Comparison of ENCODE assay signal across 19 mouse cellular contexts in genomic region chr1:180037461-180037860, GRCm38 (mm10).
DNase-seq lines count a peak whose midpoint lies in the region; ATAC-seq and TF ChIP-seq lines count a peak whose summit lies in the region.
"Had no signal": no experiment of that assay in that cellular context is flagged by ENCODE, and none has a peak within 500 bp of the region (broad histone marks: within the 10 kb centered on the region; RNA-seq: fewer than 3 reads in every experiment).

No protein-coding gene starts in this region.

- H3K36me3 ChIP-seq in MEL (ENCODE audit: control insufficient read depth in 1 of 2, insufficient read depth in 2 of 2, low read length in 2 of 2), result peaks cover 0 to 5% of the 10 kb centered on the region in 2 experiments; a peak in 2 of 4 replicates
- H3K36me3 ChIP-seq: embryonic facial prominence, embryonic 13.5 days; forebrain, embryonic 15.5 days; midbrain, embryonic 12.5 days; neural tube, embryonic 12.5 days had no signal

- H3K9ac ChIP-seq in MEL (ENCODE audit: control insufficient read depth, low read depth, low read length, poor library complexity, severe bottlenecking), result no peak overlapping the region
- H3K9ac ChIP-seq: embryonic facial prominence, embryonic 13.5 days; forebrain, embryonic 15.5 days; heart, embryonic 12.5 days; hindbrain, embryonic 14.5 days; liver, postnatal 0 days; midbrain, embryonic 12.5 days; neural tube, embryonic 12.5 days had no signal

- TF ChIP-seq EP300 in MEL (IDR thresholded peaks at IDR 0.05; ENCODE audit: low read depth in 1 of 2, low read length in 2 of 2), result no peak

- H3K27me3 ChIP-seq in MEL (ENCODE audit: control insufficient read depth in 1 of 2, insufficient read depth in 2 of 2, low read length in 2 of 2), result no peaks in the 10 kb centered on the region
- H3K27me3 ChIP-seq: embryonic facial prominence, embryonic 13.5 days; forebrain, embryonic 15.5 days; heart, embryonic 12.5 days; midbrain, embryonic 12.5 days; neural tube, embryonic 12.5 days had no signal

- ATAC-seq in cerebellum, adult (ENCODE audit: insufficient number of reproducible peaks, low FRiP score, low TSS enrichment), result no peak
- ATAC-seq: forebrain, embryonic 15.5 days; liver, postnatal 0 days had no signal

- H3K9me3 ChIP-seq in MEL (replicated peaks; ENCODE audit: insufficient read depth, low read length), result no peaks in the 10 kb centered on the region
- H3K9me3 ChIP-seq: embryonic facial prominence, embryonic 13.5 days; forebrain, embryonic 15.5 days; heart, embryonic 12.5 days; midbrain, embryonic 12.5 days; neural tube, embryonic 12.5 days had no signal

- no peak for TF ChIP-seq POLR2A in MEL (IDR thresholded peaks at IDR 0.05; ENCODE audit: control insufficient read depth in 1 of 2, insufficient read depth in 1 of 2, low read depth in 1 of 2, low read length in 2 of 2, poor library complexity in 1 of 2)

- H3K4me1 ChIP-seq in MEL (ENCODE audit: control insufficient read depth in 1 of 2, insufficient read depth in 2 of 2, low read length in 2 of 2), result peaks cover 0 to 2% of the 10 kb centered on the region in 2 experiments; a peak in 1 of 4 replicates
- H3K4me1 ChIP-seq: embryonic facial prominence, embryonic 13.5 days; heart, embryonic 12.5 days; midbrain, embryonic 12.5 days; neural tube, embryonic 12.5 days had no signal

- no peaks in the 10 kb centered on the region for H3K79me2 ChIP-seq in MEL (ENCODE audit: control insufficient read depth, insufficient read depth, low read length, poor library complexity)

- no peak overlapping the region for H3K27ac ChIP-seq in MEL (ENCODE audit: control insufficient read depth, low read depth, low read length)
- no peak overlapping the region for H3K27ac ChIP-seq in layer of hippocampus, adult 2 months
- H3K27ac ChIP-seq: embryonic facial prominence, embryonic 13.5 days; forebrain, embryonic 15.5 days; hindbrain, embryonic 14.5 days; midbrain, embryonic 12.5 days; neural tube, embryonic 12.5 days had no signal

- no peak for TF ChIP-seq CTCF in MEL (IDR thresholded peaks at IDR 0.05 in 2 of 3, conservative IDR thresholded peaks at IDR 0.05 in 1 of 3; ENCODE audit: control insufficient read depth in 1 of 3, insufficient read depth in 1 of 3, low read depth in 2 of 3, low read length in 3 of 3, poor library complexity in 1 of 3, severe bottlenecking in 1 of 3)
- no peak for TF ChIP-seq CTCF in layer of hippocampus, adult 2 months (conservative IDR thresholded peaks at IDR 0.05)

- TF ChIP-seq RAD21 in MEL (IDR thresholded peaks at IDR 0.05; ENCODE audit: low read depth, low read length), result no peak

- H3K4me3 ChIP-seq in MEL (ENCODE audit: control insufficient read depth in 1 of 2, insufficient read depth in 1 of 2, low read depth in 2 of 2, low read length in 2 of 2), result no peak overlapping the region
- no peak overlapping the region for H3K4me3 ChIP-seq in layer of hippocampus, adult 2 months
- H3K4me3 ChIP-seq: embryonic facial prominence, embryonic 13.5 days; forebrain, embryonic 15.5 days; heart, embryonic 12.5 days; midbrain, embryonic 12.5 days; neural tube, embryonic 12.5 days had no signal

- DNase-seq in layer of hippocampus, adult 18-20 months (ENCODE audit: low spot score in 2 of 2), result peak; percentile 67 to 85
- DNase-seq in layer of hippocampus, postnatal 10 days (ENCODE audit: low spot score in 2 of 2), result no peak
- peak; percentile 31 for DNase-seq in MEL (ENCODE audit: low read depth, low spot score)
- peak; percentile 61 to 81 for DNase-seq in layer of hippocampus, adult 2 months (ENCODE audit: low spot score in 2 of 2)
- DNase-seq in retina, postnatal 1 day, result peak; percentile 43
- DNase-seq in kidney, adult 11 months, result no peak
- DNase-seq: B cell, adult 2 months; cerebellum, adult 9-11 months; kidney, postnatal 36 days; liver, postnatal 0 days; lung, postnatal 10 days; thymus, postnatal 36 days had no signal

TF ChIP-seq in MEL, 35 proteins besides CTCF, POLR2A, EP300 and RAD21:
- TF ChIP-seq GATA1 (IDR thresholded peaks at IDR 0.05; ENCODE audit: low read depth, low read length) (no peak), GABPA (IDR thresholded peaks at IDR 0.05; ENCODE audit: low read depth, low read length) (no peak), ELF1 (IDR thresholded peaks at IDR 0.05; ENCODE audit: low read depth, low read length) (no peak), MYC (IDR thresholded peaks at IDR 0.05; ENCODE audit: low read depth, low read length) (no peak), POLR2AphosphoS5 (IDR thresholded peaks at IDR 0.05; ENCODE audit: borderline replicate concordance, low read depth, low read length) (no peak), E2F4 (IDR thresholded peaks at IDR 0.05; ENCODE audit: borderline replicate concordance, low read depth, low read length) (no peak), KAT2A (conservative IDR thresholded peaks at IDR 0.05; ENCODE audit: low read depth, low read length) (no peak), RCOR1 (IDR thresholded peaks at IDR 0.05; ENCODE audit: low read depth, low read length) (no peak)

Comparison
In these comparisons a context has a peak if more than half of its experiments do, and no peak if none do; other contexts are left out.
1. DNase-seq: peak in layer of hippocampus, adult 18-20 months (2 of 2), MEL (single experiment), layer of hippocampus, adult 2 months (2 of 2) and retina, postnatal 1 day (single experiment); none in layer of hippocampus, postnatal 10 days (0 of 2) and kidney, adult 11 months (single experiment).